8 mouse cellular contexts compared by ENCODE assay signal in the genomic region with DNA sequence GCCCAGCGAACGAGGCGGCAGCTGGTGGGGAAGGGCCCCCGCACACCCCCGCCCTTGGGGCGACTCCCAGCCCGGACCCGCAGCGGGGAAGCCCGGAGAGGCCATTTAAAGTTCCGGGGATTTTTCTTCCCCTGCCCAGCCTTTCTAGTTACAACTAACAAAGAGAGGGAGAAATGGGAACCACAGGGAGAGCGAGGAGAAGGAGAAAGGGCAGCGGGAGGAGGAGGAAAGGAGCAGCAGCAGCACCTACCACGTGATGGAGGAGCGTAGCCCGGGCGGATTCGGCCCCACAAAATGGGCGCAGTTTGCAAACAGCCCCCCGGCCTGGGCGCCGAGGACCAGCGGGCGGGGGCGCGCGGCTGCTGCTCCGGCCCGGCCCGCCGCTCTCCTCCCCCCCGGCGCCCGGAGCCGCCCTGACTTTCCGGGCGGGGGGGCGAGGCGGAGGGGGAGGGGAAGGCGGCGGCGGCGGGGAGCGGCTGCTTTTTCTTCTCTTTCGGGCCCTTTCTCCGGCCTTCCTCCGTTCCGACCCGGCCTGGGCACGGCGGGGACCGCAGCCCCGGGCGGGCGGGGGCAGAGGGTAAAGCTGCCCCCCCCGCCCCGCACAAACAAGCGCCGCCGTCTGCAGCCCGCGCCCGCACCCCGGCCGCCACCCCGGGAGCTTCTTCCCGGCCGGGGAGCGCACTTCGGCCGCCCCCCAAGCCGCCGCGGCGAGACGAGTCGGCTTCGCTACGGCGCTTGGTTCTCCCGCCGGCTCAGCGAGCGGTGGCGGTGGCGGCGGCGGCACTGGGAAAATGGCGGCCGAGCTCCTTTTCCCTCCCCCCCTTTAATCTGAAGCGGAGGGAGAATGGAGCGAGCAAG. TPM values are rescaled to one million over a fixed set of nuclear protein-coding genes. Genes with fewer than 3 reads are reported as not detected.
A peak's percentile ranks its signal among the peaks of the same experiment; 100 is the strongest.
DNase-seq lines count a peak whose midpoint lies in the region; ATAC-seq and TF ChIP-seq lines count a peak whose summit lies in the region.

No protein-coding gene starts in this region.

- ATAC-seq in intestine, postnatal 0 days = peak; percentile 50
- ATAC-seq in midbrain, embryonic 11.5 days (ENCODE audit: low FRiP score) = peak; percentile 72

- TF ChIP-seq CTCF in intestine, postnatal 0 days (IDR thresholded peaks at IDR 0.05; ENCODE audit: low read depth) = no peak

- no peaks in the 10 kb centered on the region for H3K27me3 ChIP-seq in intestine, postnatal 0 days (replicated peaks; ENCODE audit: control insufficient read depth, insufficient read depth, low read length)
- no peaks in the 10 kb centered on the region for H3K27me3 ChIP-seq in midbrain, embryonic 11.5 days (ENCODE audit: control insufficient read depth, insufficient read depth, low read length)

- H3K9me3 ChIP-seq in intestine, postnatal 0 days (ENCODE audit: control insufficient read depth) = no peaks in the 10 kb centered on the region
- no peaks in the 10 kb centered on the region for H3K9me3 ChIP-seq in midbrain, embryonic 11.5 days (ENCODE audit: control insufficient read depth, low read length)

- no peaks in the 10 kb centered on the region for H3K36me3 ChIP-seq in intestine, postnatal 0 days (ENCODE audit: control insufficient read depth, insufficient read depth)
- H3K36me3 ChIP-seq in midbrain, embryonic 11.5 days (ENCODE audit: control insufficient read depth, insufficient read depth, low read length) = no peaks in the 10 kb centered on the region

- H3K9ac ChIP-seq in intestine, postnatal 0 days (ENCODE audit: low read depth, low read length) = peak overlapping the region; percentile 100
- peak overlapping the region; percentile 99 for H3K9ac ChIP-seq in midbrain, embryonic 11.5 days (ENCODE audit: low read length)

- intact Hi-C loops in left cerebral cortex, postnatal 36 days (cut with DNase I) = loop anchor here (5.0 to 10.0 kb wide), 3 partner anchors 94 to 207 kb away; a partner anchor contains a TSS

- H3K27ac ChIP-seq in intestine, postnatal 0 days (ENCODE audit: low read depth, low read length) = peak overlapping the region; percentile 100
- H3K27ac ChIP-seq in midbrain, embryonic 11.5 days (ENCODE audit: low read depth, low read length) = peak overlapping the region; percentile 100

- peak; percentile 63 for DNase-seq in adrenal gland, adult 8-10 months
- DNase-seq in embryo, embryonic 9.5 days (ENCODE audit: extremely low spot score) = peak; percentile 82
- DNase-seq in gastrocnemius, postnatal 4 days (ENCODE audit: low spot score in 2 of 2) = peak; percentile 68 to 79
- DNase-seq in left cerebral cortex, postnatal 36 days (ENCODE audit: low spot score in 2 of 2) = peak; percentile 77
- DNase-seq in midbrain, embryonic 11.5 days (ENCODE audit: low spot score, missing footprints) = peak; percentile 97
- peak; percentile 68 for DNase-seq in right cerebral cortex, postnatal 4 days
- peak; percentile 83 for DNase-seq in yolk sac, embryonic 10.5 days (ENCODE audit: low spot score)

- H3K4me2 ChIP-seq in intestine, postnatal 0 days (replicated peaks; ENCODE audit: low read depth) = peak overlapping the region; percentile 77
- H3K4me2 ChIP-seq in midbrain, embryonic 11.5 days = peak overlapping the region; percentile 56

- H3K4me1 ChIP-seq in intestine, postnatal 0 days (replicated peaks; ENCODE audit: control insufficient read depth, insufficient read depth, low read length) = no peaks in the 10 kb centered on the region
- peaks cover 5% of the 10 kb centered on the region; the same call in 1 of the 2 replicates for H3K4me1 ChIP-seq in midbrain, embryonic 11.5 days (ENCODE audit: control insufficient read depth, insufficient read depth, low read length)

- under 1% methylated on average over 71 of the region's 92 CpGs for WGBS in intestine, postnatal 0 days
- 1% methylated on average over 47 of the region's 92 CpGs for WGBS in midbrain, embryonic 11.5 days

- H3K4me3 ChIP-seq in intestine, postnatal 0 days (ENCODE audit: low read depth, low read length) = peak overlapping the region; percentile 96
- peak overlapping the region; percentile 88 for H3K4me3 ChIP-seq in midbrain, embryonic 11.5 days (ENCODE audit: low read depth, low read length)

RNA-seq across cellular contexts. Expression of a gene that starts 27.0 kb away (rescaled TPM):
- total RNA-seq in adrenal gland, adult 8-10 months (2022) = 10 to 100 TPM; 49.5 to 71.3 (median 64.1) TPM
- total RNA-seq in gastrocnemius, postnatal 4 days (2021) = 10 to 100 TPM; 34.6 to 37.7 TPM
- 8.1 and 9.0 TPM in 2 replicates for polyA plus RNA-seq in intestine, postnatal 0 days (2015; fragmentation: Nextera tagmentation; extraction: Ambion mirVana)
- total RNA-seq in left cerebral cortex, postnatal 36 days (2021) = 10 to 100 TPM; 69.6 to 87.1 TPM
- 31.7 and 32.9 TPM in 2 replicates for polyA plus RNA-seq in midbrain, embryonic 11.5 days (2014; fragmentation: Nextera tagmentation; extraction: Ambion mirVana)

Comparison
In these comparisons a context has a peak if more than half of its experiments do, and no peak if none do; other contexts are left out.
1. Peak in every context shown above with its lines: DNase-seq, ATAC-seq, H3K4me3 ChIP-seq and H3K27ac ChIP-seq.